Mouse (Mus musculus) cerebellum, postnatal 25 days (tissue): ENCODE data around the gene Lect2.

Experiments used
- DNase-seq, 2 experiments: peaks; one replicate each; pipeline ENCODE4 v3.0.0; 2021; ENCODE audit warnings: mixed read lengths in 2 of 2

The Lect2 gene

DNA sequence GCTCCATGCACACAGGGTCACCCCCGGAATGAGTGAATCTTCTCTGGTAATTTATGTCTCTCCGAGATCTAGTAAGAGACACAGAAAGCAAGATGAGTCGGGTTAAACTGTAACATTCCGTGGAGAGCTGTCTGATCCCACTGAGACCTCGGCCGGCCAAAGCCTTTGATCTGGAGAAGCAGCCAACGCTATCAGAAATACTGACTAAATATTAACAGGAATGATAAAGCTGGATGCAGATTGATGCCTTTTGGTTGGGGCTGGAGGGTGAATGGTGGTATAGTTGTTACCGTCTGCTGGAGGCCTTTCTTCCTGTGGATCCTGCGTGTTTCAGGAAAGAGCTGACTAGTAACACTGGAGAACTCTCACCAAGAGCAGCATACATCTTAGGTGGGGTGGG is at the start of gene Lect2:
Lect2 (minus strand) TSS at position 102 of the 400 bp plus-strand sequence.
- DNase-seq: no peak

DNA sequence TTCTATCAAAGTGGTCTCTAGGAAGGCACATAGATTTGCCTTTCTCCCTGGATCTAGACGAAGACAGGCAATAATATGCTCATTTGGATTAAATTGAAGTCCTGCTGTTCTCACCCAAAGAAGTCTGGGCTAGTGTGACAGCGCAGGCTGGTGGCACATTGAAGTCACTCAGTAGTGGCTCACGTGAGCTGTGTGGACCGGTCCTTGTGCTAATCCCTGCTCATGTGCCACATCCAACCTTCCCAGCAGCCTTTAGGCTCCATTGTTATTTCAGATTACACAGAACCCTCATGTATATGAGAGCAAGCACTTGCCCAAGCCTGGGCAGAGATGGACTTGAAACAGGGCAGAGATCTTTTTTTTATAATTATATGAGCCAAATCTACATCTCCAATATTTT is 49.0 kb upstream of the Lect2 start:
- DNase-seq: no peak

DNA sequence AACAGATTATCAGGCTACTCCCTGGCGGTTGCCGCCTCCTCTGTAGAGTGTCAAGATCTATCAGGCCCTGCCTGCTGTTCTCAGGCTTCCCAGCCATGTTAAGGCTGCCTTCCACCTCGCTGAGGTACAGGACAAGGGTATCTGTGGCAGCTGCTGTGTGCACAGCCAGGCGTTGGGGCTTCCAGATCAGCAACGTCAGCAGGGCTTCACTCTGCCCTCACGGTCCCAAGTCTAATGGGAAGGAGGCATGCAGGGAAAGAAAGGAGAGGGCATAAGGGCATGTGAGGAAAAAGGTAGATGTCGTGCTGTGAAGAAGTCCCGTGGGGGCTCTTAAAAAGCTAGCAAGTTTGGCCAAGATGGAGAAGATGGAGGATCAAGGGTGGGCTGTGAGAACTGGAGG is 46.9 kb upstream of the Lect2 start:
- no peak for DNase-seq

DNA sequence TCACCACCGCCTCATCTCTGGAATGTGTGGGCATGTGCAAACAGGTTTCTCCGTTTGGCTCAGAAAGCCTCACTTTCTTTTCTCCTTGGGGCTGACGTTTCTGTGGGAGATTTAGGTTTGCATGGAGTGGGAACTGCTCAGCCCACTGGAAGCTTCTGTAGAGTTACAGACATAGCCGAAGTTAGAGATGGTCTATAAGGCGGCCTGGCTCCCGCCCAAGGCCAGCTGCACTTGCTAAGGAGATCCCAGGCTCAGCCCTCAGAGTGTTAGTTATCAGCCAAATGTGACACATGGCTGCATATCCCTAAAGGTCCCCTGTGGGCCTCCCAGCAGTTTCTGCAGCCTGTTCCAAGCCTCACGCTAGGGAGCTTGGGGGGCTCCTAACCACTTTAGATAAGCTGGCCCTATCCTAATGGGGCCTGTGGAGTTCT is 45.7 kb upstream of the Lect2 start:
- peak in 1 of 2 experiments; percentile 30 for DNase-seq

DNA sequence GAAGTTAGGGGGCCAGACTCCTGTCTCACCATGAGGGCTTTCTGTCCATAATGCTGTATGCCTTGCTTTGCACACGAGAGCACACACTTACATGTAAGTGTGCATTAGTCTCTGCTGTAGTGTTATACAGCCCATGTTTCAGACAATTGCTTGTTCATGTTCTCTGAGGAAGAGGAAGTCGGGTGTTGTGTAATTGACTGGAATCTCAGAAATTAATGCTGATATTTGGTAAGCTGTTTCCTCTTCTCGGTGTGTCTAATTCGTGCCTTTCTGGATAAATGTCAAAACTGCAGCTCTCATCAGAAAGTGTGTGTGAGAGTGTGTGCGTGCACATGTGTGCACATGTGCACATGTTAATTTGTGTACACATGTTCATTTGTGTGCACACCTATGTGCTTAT is 44.9 kb upstream of the Lect2 start:
- no peak for DNase-seq

- DNase-seq: no peak
These were observed 43.6 kb upstream of the Lect2 start for GRCm38 (mm10) chr13:56591939-56592338.

DNA sequence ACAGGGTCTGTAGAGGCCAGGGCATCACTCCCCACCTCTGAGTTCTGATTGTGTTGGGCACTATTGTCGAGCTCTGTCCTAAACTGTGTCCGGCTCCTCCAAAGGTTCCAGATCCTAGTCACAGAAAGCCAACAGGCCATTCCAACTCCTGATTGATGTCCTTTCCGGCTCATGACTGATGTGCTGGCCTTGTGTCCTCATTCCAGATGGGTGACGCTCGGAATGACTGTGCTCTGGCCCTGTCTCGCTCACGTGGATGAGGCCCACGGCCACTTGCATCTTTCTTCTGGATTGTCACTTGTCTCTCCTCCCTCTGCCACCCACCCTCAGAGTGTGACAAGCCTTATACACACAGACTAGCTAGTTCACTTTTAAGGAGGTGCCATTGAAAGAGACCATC is 42.9 kb upstream of the Lect2 start:
- DNase-seq: no peak

- DNase-seq: no peak
These were observed 41.9 kb upstream of the Lect2 start for GRCm38 (mm10) chr13:56590202-56590601.

- DNase-seq: no peak
These were observed 40.3 kb upstream of the Lect2 start for GRCm38 (mm10) chr13:56588454-56589117.

- DNase-seq: no peak
These were observed 37.7 kb upstream of the Lect2 start for GRCm38 (mm10) chr13:56586046-56586445.

DNA sequence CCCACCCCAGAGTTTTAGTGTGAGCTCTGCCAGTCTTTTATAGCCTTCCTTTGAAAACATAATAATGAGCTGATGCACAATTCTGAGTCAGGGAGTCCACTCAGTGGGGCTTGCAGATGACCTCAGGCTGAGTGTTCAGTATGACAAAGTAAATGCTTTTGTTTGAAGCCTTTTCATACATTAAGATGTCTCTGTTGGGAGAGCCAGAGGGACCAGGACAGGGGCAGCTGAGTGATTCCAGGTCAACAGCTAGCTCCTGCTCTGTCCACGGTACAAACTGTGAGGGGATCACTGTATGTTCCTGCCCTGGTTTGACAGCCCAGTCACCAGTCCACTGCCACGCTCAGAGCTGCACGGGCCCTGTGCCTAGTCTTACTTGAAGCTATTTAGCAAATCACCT is 34.4 kb upstream of the Lect2 start:
- DNase-seq: no peak

GRCm38 (mm10) chr13:56581961-56582434 is 33.7 kb upstream of the Lect2 start:
- DNase-seq: peak in 1 of 2 experiments; percentile 18

DNA sequence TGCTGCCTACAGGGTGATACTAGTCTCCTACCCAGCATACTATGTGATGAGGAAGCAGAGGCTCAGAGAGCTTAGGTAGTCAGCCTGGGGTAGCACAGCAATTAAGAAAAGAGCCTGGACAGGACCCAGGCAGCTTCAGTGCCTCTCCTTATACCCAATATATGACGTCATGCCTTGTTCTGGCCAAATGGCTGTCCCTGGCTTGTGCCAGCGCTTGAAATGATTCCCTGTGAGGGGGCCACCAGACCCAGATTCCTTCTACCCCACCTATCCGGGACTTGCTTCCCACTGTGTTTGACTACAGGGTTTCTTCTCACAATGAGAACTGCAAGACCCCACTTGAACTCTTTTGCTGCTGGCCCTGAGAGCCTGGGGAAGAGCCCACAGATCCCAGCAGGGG is 33.2 kb upstream of the Lect2 start:
- DNase-seq: peak in 1 of 2 experiments; percentile 15

DNA sequence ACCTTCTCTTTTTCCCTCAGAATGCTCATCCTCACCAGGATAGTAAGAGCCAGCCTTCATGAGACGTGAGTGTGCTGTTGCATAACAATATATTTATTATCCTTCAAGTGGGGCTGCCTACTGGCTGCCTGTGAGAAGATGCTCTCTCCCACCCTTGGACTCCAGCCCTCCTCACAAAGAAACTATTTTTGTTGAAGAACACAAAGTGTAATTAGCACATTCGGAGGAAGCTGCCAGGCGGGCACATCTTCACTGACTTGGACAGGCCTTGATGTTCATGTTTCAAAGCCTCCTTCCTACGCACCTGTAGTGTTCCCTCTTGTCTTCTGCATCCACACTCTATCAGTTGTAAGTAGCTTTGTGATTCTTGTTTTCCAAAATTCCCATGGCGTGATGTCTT is 32.1 kb upstream of the Lect2 start:
- DNase-seq: no peak

DNA sequence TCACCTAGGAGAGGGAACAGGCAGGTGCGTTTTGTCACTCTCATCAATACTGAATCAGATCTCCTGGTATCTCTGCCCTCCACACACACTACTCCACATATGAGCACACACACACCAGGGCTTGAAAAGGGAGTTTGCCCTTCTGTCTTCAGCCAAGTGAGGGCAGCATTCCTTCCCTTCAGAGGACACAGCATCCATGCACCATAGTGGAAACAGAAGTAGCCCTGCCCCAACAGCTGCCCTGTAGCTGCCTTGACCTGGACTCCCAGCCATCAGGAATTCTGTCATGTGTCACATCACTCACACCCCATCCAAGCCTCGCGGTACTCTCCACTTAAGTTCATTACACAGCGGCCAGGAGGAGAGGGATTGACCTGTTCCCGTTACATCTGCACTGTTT is 29.8 kb upstream of the Lect2 start:
- no peak for DNase-seq

- DNase-seq: peak; percentile 56 to 71
These were observed 27.5 kb upstream of the Lect2 start for GRCm38 (mm10) chr13:56575701-56576321.

DNA sequence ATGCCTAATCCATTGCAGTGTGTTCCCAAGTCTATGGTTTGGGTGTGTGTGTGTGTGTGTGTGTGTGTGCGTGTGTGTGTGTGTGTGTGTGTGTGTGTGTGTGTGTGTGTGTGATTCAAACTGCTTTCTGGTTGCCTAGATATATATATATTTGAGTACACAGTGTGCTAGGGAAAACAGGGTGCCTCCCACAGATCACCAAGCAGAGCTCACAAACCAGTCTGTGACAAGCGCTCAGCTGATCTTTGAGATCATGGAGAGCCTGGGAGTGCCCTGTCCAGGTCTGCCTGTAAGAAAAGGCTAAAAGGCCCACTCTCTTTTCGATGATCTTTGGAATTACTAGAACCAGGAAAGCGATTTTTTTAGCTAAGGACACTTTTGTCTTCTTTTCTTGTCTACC is 26.8 kb upstream of the Lect2 start:
- no peak for DNase-seq

DNA sequence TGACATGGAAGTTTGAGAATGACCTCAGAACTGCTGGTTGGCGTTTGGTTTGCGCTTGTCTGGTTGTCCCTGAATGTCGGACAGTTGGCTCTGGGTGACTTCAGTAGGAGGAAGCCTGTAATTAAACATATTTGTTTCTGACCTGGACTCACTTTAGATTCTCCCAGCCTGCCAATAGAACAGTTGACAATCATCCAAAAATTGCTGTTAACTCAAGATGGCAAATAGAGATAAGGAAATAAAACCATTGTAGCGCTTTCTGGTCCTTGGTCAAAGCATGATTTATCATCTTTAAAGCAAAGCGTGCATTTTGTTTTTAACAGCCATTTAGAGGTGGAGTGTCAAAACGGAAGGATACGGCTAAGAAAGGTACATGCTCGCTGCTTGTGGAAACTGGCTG is 23.3 kb upstream of the Lect2 start:
- DNase-seq: no peak

GRCm38 (mm10) chr13:56566336-56566735 is 18.0 kb upstream of the Lect2 start:
- DNase-seq: no peak

DNA sequence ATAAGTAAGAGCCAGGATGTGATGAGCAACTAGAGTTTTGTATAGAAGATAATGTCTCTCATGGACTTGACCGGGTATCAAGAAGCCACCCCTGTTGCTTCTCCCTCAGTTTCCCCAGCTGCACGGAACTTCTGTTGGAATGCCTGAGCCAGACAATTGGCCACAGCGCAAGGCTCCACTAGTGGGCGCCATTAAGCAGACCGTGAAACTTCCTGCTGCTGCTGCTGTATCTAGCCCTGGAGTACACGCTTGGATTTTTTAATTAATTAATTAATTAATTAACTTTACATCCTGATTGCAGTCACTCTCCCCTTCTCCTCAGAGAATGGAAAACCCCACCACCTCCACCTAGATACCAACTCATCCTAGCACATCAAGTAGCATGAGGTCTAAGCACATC is 14.8 kb upstream of the Lect2 start:
- DNase-seq: peak; percentile 26 to 59

- no peak for DNase-seq
These were observed 12.8 kb upstream of the Lect2 start for GRCm38 (mm10) chr13:56561129-56561528.

DNA sequence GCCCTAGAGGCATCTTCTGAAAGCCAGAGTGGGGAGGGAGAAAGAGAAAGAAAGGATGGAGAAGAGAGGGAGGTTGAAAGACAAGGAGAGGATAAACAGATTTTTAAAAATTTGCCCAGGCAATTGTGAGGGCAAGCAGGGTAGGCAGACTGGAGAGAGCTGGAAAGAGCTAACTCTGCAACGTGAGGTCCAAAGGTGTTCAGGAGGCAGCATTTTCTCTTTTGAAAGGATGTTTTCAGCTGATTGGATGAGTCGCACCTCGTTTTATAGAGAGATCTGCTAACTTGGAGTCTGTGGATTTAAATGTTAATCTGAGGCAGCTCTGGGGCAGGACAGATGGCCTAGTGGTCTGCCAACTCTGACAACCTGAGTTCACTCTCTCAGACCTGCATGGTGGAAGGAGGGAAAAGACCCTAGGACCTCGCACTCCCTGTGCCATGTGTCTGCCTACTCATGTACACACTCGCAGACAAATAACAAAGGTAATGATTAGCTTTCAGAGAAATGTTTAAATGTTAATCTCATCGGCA is 11.6 kb upstream of the Lect2 start:
- DNase-seq: no peak

- DNase-seq: no peak
These were observed 10.5 kb upstream of the Lect2 start for GRCm38 (mm10) chr13:56558811-56559210.

GRCm38 (mm10) chr13:56556701-56557100 is 8.4 kb upstream of the Lect2 start:
- DNase-seq: no peak
